Mouse (Mus musculus) heart, adult 2 months (tissue): ENCODE measurements around the gene Abt1. TPM values are rescaled to one million over a fixed set of nuclear protein-coding genes. Genes with fewer than 3 reads are reported as not detected.

Source experiments
- DNase-seq, 2 experiments: peaks; one replicate each; pipeline ENCODE4 v3.0.0; 2021
- H3K27ac ChIP-seq: fragments of 200-600 bp; 2 replicates; pipeline ENCODE4 v1.8.1; 2022
- H3K27me3 ChIP-seq: fragments of 200-500 bp; 2 replicates; pipeline ENCODE4 v1.6.1; 2012; ENCODE audit warnings: mild to moderate bottlenecking, low read length, inconsistent platforms, mixed read lengths; ENCODE audit not compliant: control insufficient read depth, insufficient read depth
- H3K36me3 ChIP-seq: fragments of 200-500 bp; 2 replicates; pipeline ENCODE4 v1.6.1; 2012; ENCODE audit warnings: low read length, inconsistent platforms; ENCODE audit not compliant: control insufficient read depth, insufficient read depth
- H3K4me1 ChIP-seq: fragments of 200-500 bp; 2 replicates; pipeline ENCODE4 v1.6.1; 2011; ENCODE audit warnings: low read length; ENCODE audit not compliant: control insufficient read depth, insufficient read depth
- H3K4me3 ChIP-seq: fragments of 200-600 bp; 2 replicates; pipeline ENCODE4 v1.8.1; 2022
- H3K79me2 ChIP-seq: fragments of 200-500 bp; replicated peaks from 2 replicates; pipeline ENCODE4 v1.6.1; 2012; ENCODE audit warnings: mild to moderate bottlenecking, inconsistent platforms, low read length, moderate library complexity, mixed read lengths; ENCODE audit not compliant: control insufficient read depth, insufficient read depth
- H3K9ac ChIP-seq: fragments of 200-500 bp; 2 replicates; pipeline ENCODE4 v1.6.1; 2012; ENCODE audit warnings: low read depth, mild to moderate bottlenecking, control low read depth, inconsistent platforms, low read length, mixed read lengths
- CTCF ChIP-seq: fragments of 200-600 bp; IDR thresholded peaks from 2 replicates; pipeline ENCODE4 v1.8.1; 2022; ENCODE audit warnings: antibody characterized with exemption, mild to moderate bottlenecking, moderate library complexity
- EP300 ChIP-seq: fragments of 200-500 bp; IDR thresholded peaks from 2 replicates; pipeline ENCODE4 v1.6.1; 2011; ENCODE audit warnings: low read depth, low read length, control low read depth; ENCODE audit not compliant: insufficient read depth
- POLR2A ChIP-seq: fragments of 200-500 bp; IDR thresholded peaks from 2 replicates; pipeline ENCODE4 v1.6.1; 2011; ENCODE audit warnings: mild to moderate bottlenecking, low read depth, low read length, control low read depth; ENCODE audit not compliant: insufficient read depth
- WGBS: fragments of 180-500 bp; shearing (Covaris S2); methylation state at CpG from one replicate; pipeline ENCODE4 v1.1.7; 2018; 5-methylcytosine and 5-hydroxymethylcytosine counted together
- intact Hi-C: fragments of 180-260 bp; cut with DNase I; formaldehyde crosslinking; loops from one replicate; pipeline ENCODE4 v1.15.1; 2025
- polyA plus RNA-seq: library from polyadenylated mRNA; depleted of rRNA; stranded (reverse); fragments of >200 nt; gene quantifications from 2 replicates; pipeline ENCODE4 v1.2.3, GENCODE M21; 2012; rRNA removed
- total RNA-seq, 2 experiments: library from RNA; stranded (reverse); gene quantifications; 2 replicates each; pipeline ENCODE4 v1.2.3; 2021

Gene Abt1
- total and polyA plus RNA-seq, 3 experiments: 2.4 to 5.1 (median 3.9) TPM

DNA sequence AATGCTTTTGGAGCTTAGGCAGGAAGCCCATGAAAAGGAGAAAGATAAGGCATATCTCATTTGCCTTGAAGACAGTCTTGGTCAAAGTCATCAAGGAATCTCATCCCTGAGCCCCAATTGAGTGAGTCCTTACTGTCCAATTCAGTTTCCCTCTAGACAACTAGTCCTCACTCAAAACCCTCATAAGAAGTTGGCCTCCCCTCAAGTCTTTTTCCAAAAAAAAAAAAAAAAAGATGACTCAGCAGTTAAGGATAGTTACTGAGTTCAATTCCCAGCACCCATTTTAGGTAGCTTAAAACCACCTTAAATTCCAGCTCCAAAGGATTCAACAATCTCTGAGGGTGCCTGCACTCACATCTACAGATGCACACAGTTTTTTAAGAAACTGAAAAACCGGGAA, 40.5 kb downstream of the Abt1 start:
- no peak overlapping the region for H3K4me3 ChIP-seq
- H3K4me1 ChIP-seq: no peaks in the 10 kb centered on the region
- 44% methylated on average over 1 of the region's 1 CpGs for WGBS
- DNase-seq: no peak
- TF ChIP-seq EP300 (no peak), POLR2A (no peak), CTCF (no peak)
- H3K9ac ChIP-seq: no peak overlapping the region
- intact Hi-C loops: no loop called here
- no peaks in the 10 kb centered on the region for H3K79me2 ChIP-seq
- H3K27me3 ChIP-seq: no peaks in the 10 kb centered on the region
- H3K36me3 ChIP-seq: no peaks in the 10 kb centered on the region
- H3K27ac ChIP-seq: no peak overlapping the region

- no peak overlapping the region for H3K4me3 ChIP-seq
- intact Hi-C loops: no loop called here
- H3K9ac ChIP-seq: no peak overlapping the region
- WGBS: 45% methylated on average over 1 of the region's 1 CpGs
- no peaks in the 10 kb centered on the region for H3K27me3 ChIP-seq
- no peaks in the 10 kb centered on the region; the same call in none of the 2 replicates for H3K4me1 ChIP-seq
- no peak for DNase-seq
- no peak for TF ChIP-seq CTCF
- TF ChIP-seq EP300: no peak
- no peak for TF ChIP-seq POLR2A
- H3K36me3 ChIP-seq: peaks cover 8% of the 10 kb centered on the region
- no peak overlapping the region for H3K27ac ChIP-seq
- no peaks in the 10 kb centered on the region for H3K79me2 ChIP-seq
Observed at GRCm38 (mm10) chr13:23372433-23372832, 51.2 kb downstream of the Abt1 start.

- Histone ChIP-seq H3K79me2 (0 out of 2 replicates have a peak, but pooled peaks cover 1% of the 10 kb centered on the region), H3K36me3 (peaks cover 28% of the 10 kb centered on the region), H3K27ac (no peak overlapping the region), H3K4me1 (no peaks in the 10 kb centered on the region; the same call in none of the 2 replicates), H3K9ac (no peak overlapping the region), H3K4me3 (no peak overlapping the region), H3K27me3 (no peaks in the 10 kb centered on the region)
- no peak for DNase-seq
- TF ChIP-seq EP300: no peak
- no peak for TF ChIP-seq CTCF
- intact Hi-C loops: no loop called here
- 93% methylated on average over 4 of the region's 4 CpGs for WGBS
Observed at GRCm38 (mm10) chr13:23370075-23370474, 53.6 kb downstream of the Abt1 start.

DNA sequence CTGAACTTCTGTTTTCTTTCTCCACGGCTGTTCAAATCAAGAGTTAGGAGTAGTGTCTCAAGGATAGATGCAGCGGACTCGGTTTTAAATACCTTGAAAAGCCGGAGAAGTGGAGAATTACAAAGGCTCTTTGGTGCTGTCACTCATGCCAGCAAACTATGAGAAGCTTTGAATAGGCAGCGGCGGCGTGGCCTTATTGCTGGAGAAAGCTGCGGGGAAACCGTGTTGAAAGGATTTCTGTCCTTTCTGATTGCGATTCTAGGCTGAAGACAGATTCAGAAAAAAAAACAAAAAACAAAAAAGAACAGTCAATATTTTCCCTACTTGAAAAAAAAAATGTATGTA, 54.3 kb downstream of the Abt1 start:
- TF ChIP-seq CTCF (no peak), EP300 (no peak)
- no peak for DNase-seq
- Histone ChIP-seq H3K4me1 (no peaks in the 10 kb centered on the region; the same call in none of the 2 replicates), H3K79me2 (peaks cover 1% of the 10 kb centered on the region; the same call in 1 of the 2 replicates), H3K27me3 (no peaks in the 10 kb centered on the region), H3K4me3 (peak overlapping the region; percentile 97), H3K27ac (peak overlapping the region; percentile 96), H3K36me3 (peaks cover 34% of the 10 kb centered on the region), H3K9ac (peak overlapping the region; percentile 51)
- intact Hi-C loops: loop anchor here (2.0 to 10.0 kb wide), 4 partner anchors 53 to 1425 kb away; partner anchors contain the start of genes Abt1, Hist1h1a, Hist1h3a and Hist1h4a
- WGBS: 1% methylated on average over 10 of the region's 10 CpGs

GRCm38 (mm10) chr13:23368583-23369420, 54.9 kb downstream of the Abt1 start, which contains the start of gene Zfp322a:
Zfp322a (minus strand) TSS chr13:23369208.
- peaks cover 1% of the 10 kb centered on the region; the same call in 1 of the 2 replicates for H3K79me2 ChIP-seq
- DNase-seq: peak; percentile 97 to 98
- H3K4me1 ChIP-seq: no peaks in the 10 kb centered on the region; the same call in none of the 2 replicates
- peaks cover 35% of the 10 kb centered on the region for H3K36me3 ChIP-seq
- under 1% methylated on average over 55 of the region's 55 CpGs for WGBS
- H3K27ac ChIP-seq: peak within 1 kb of the TSS; percentile 96
- H3K27me3 ChIP-seq: no peaks in the 10 kb centered on the region
- H3K9ac ChIP-seq: peak within 1 kb of the TSS; percentile 76
- intact Hi-C loops: loop anchor here (2.0 to 10.0 kb wide), 4 partner anchors 54 to 1424 kb away; partner anchors contain the start of genes Abt1, Hist1h1a, Hist1h3a and Hist1h4a
- peak within 1 kb of the TSS; percentile 97 for H3K4me3 ChIP-seq
- TF ChIP-seq POLR2A (peak; percentile 93), CTCF (no peak)

Other genes starting within 250 kb of the Abt1 start
- gene Vmn1r220, start 235.9 kb downstream of the Abt1 start, total RNA-seq: not detected
- not detected in 2 replicates for gene Vmn1r220, start 235.9 kb downstream of the Abt1 start, polyA plus RNA-seq
- not detected for gene Vmn1r221, start 209.7 kb downstream of the Abt1 start, total RNA-seq
- not detected in 2 replicates for gene Vmn1r221, start 209.7 kb downstream of the Abt1 start, polyA plus RNA-seq
- gene Vmn1r222, start 187.9 kb downstream of the Abt1 start, total RNA-seq: not detected
- not detected in 2 replicates for gene Vmn1r222, start 187.9 kb downstream of the Abt1 start, polyA plus RNA-seq
- gene Vmn1r223, start 176.7 kb downstream of the Abt1 start, total RNA-seq: not detected
- gene Vmn1r223, start 176.7 kb downstream of the Abt1 start, polyA plus RNA-seq: not detected in 2 replicates
- gene Zfp322a, start 54.7 kb downstream of the Abt1 start, total RNA-seq: 10 to 100 TPM; 14.8 to 15.8 TPM
- 1.5 and 5.3 TPM in 2 replicates for gene Zfp322a, start 54.7 kb downstream of the Abt1 start, polyA plus RNA-seq
- not detected for gene Btn1a1, start 42.0 kb upstream of the Abt1 start, total RNA-seq
- 0.20 TPM in 1 of 2 replicates, not detected in the other for gene Btn1a1, start 42.0 kb upstream of the Abt1 start, polyA plus RNA-seq
- not detected for gene Btn2a2, start 65.0 kb upstream of the Abt1 start, total RNA-seq
- not detected in 2 replicates for gene Btn2a2, start 65.0 kb upstream of the Abt1 start, polyA plus RNA-seq
- 100 to 1,000 TPM; 212 to 239 TPM for gene Hist1h4h, start 107.2 kb upstream of the Abt1 start, total RNA-seq
- 53.1 and 61.9 TPM in 2 replicates for gene Hist1h4h, start 107.2 kb upstream of the Abt1 start, polyA plus RNA-seq
- 1 to 10 TPM; 4.4 to 9.8 TPM for gene Hist1h2af, start 110.0 kb upstream of the Abt1 start, total RNA-seq
- 1.9 and 2.0 TPM in 2 replicates for gene Hist1h2af, start 110.0 kb upstream of the Abt1 start, polyA plus RNA-seq
- 1 to 10 TPM in 1 of 2 experiments, under 1 TPM in 1; 0.94 to 2.1 TPM for gene Hist1h3g, start 111.6 kb upstream of the Abt1 start, total RNA-seq
- gene Hist1h3g, start 111.6 kb upstream of the Abt1 start, polyA plus RNA-seq: 0.80 and 1.8 TPM in 2 replicates
- gene Hist1h2bh, start 119.5 kb upstream of the Abt1 start, total RNA-seq: 1 to 10 TPM; 1.1 to 1.2 TPM
- gene Hist1h2bh, start 119.5 kb upstream of the Abt1 start, polyA plus RNA-seq: 0.29 and 0.61 TPM in 2 replicates
- 1 to 10 TPM; 5.1 to 5.5 TPM for gene Hist1h3f, start 120.2 kb upstream of the Abt1 start, total RNA-seq
- 0.94 and 1.1 TPM in 2 replicates for gene Hist1h3f, start 120.2 kb upstream of the Abt1 start, polyA plus RNA-seq
- gene Hist1h4f, start 127.8 kb upstream of the Abt1 start, total RNA-seq: 10 to 100 TPM; 14.7 to 19.6 TPM
- 0.88 TPM in 1 of 2 replicates, not detected in the other for gene Hist1h4f, start 127.8 kb upstream of the Abt1 start, polyA plus RNA-seq
- gene Hist1h1d, start 129.4 kb upstream of the Abt1 start, total RNA-seq: under 1 TPM; 0.86 to 0.91 TPM
- gene Hist1h1d, start 129.4 kb upstream of the Abt1 start, polyA plus RNA-seq: 0.04 and 0.09 TPM in 2 replicates
- 10 to 100 TPM; 14.0 to 14.6 TPM for gene Hist1h3e, start 138.5 kb upstream of the Abt1 start, total RNA-seq
- gene Hist1h3e, start 138.5 kb upstream of the Abt1 start, polyA plus RNA-seq: 1.8 and 2.0 TPM in 2 replicates
- gene Hist1h2ae, start 147.4 kb upstream of the Abt1 start, total RNA-seq: 1 to 10 TPM; 1.8 to 2.8 TPM
- 0.49 and 0.50 TPM in 2 replicates for gene Hist1h2ae, start 147.4 kb upstream of the Abt1 start, polyA plus RNA-seq
- 10 to 100 TPM; 16.4 to 19.5 TPM for gene Hist1h2bg, start 147.5 kb upstream of the Abt1 start, total RNA-seq
- gene Hist1h2bg, start 147.5 kb upstream of the Abt1 start, polyA plus RNA-seq: 3.3 TPM in 2 replicates
- gene Hist1h2bf, start 150.3 kb upstream of the Abt1 start, total RNA-seq: 1 to 10 TPM; 5.2 to 8.4 TPM
- gene Hist1h2bf, start 150.3 kb upstream of the Abt1 start, polyA plus RNA-seq: 1.00 TPM in 1 of 2 replicates, not detected in the other
- gene Hist1h2ad, start 150.5 kb upstream of the Abt1 start, total RNA-seq: 1 to 10 TPM; 1.4 to 2.8 TPM
- gene Hist1h2ad, start 150.5 kb upstream of the Abt1 start, polyA plus RNA-seq: 0.61 TPM in 1 of 2 replicates, not detected in the other
- gene Hist1h3d, start 151.9 kb upstream of the Abt1 start, total RNA-seq: 1 to 10 TPM; 1.5 to 2.3 TPM
- 1.1 and 1.6 TPM in 2 replicates for gene Hist1h3d, start 151.9 kb upstream of the Abt1 start, polyA plus RNA-seq
- 10 to 100 TPM; 47.3 to 51.7 TPM for gene Hist1h4d, start 157.7 kb upstream of the Abt1 start, total RNA-seq
- 1.7 and 2.5 TPM in 2 replicates for gene Hist1h4d, start 157.7 kb upstream of the Abt1 start, polyA plus RNA-seq
- 1 to 10 TPM; 8.8 to 9.8 TPM for gene Hist1h2be, start 197.3 kb upstream of the Abt1 start, total RNA-seq
- 2.4 and 4.9 TPM in 2 replicates for gene Hist1h2be, start 197.3 kb upstream of the Abt1 start, polyA plus RNA-seq
- 10 to 100 TPM; 20.4 to 28.8 TPM for gene Hist1h1e, start 198.7 kb upstream of the Abt1 start, total RNA-seq
- 1.3 and 3.2 TPM in 2 replicates for gene Hist1h1e, start 198.7 kb upstream of the Abt1 start, polyA plus RNA-seq